Mouse (Mus musculus) lung, adult 2 months (tissue): ENCODE measurements at regions not wholly inside any gene's neighbourhood (a gene's known extent, or its start where the extent isn't known, plus 50 kb on each side); places are given as distances from the start of the nearest gene placed in this dataset.

Experiments
- CTCF ChIP-seq: fragments of 200-500 bp; IDR thresholded peaks from 2 replicates; pipeline ENCODE4 v1.5.1; 2011; ENCODE audit warnings: mild to moderate bottlenecking, low read length, control low read depth; ENCODE audit not compliant: insufficient read depth
- POLR2A ChIP-seq: fragments of 200-500 bp; IDR thresholded peaks from 2 replicates; pipeline ENCODE4 v1.6.1; 2011; ENCODE audit warnings: low read depth, mild to moderate bottlenecking, control low read depth, low read length, borderline replicate concordance; ENCODE audit errors: extremely low read depth

DNA sequence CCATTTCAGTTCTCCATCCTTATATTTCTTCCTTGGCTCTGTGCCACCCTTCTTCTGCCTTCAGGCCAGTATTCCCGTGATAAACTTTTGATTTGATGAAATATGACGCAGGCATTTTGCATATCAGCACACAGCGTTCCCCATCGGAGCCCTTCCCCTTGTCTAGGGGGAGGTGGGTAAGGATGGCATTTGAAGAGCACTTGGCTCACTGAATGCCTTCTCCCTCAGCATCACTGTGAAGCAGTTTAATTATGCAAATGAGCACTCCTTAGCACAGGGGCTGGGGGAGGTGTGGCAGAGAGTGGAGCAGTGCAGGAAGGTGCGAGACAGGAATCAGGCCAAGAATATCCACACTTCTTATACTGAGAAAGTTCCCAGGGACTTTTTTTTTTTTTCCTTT is 452.1 kb downstream of the Gm21750 start:
- TF ChIP-seq POLR2A: no peak
- TF ChIP-seq CTCF: no peak
